Mouse (Mus musculus) MEL (cell line): Measurements from ENCODE around the gene Gm20388. TPM values are rescaled to one million over a fixed set of nuclear protein-coding genes. Genes with fewer than 3 reads are reported as not detected.
A peak's percentile ranks its signal among the peaks of the same experiment; 100 is the strongest.

Experiments
- DNase-seq: peaks from one replicate; pipeline ENCODE4 v3.0.0; 2011; ENCODE audit warnings: low read depth, low spot score
- H3K27ac ChIP-seq: 2 replicates; pipeline ENCODE4 v1.5.1; 2012; ENCODE audit warnings: low read depth, mild to moderate bottlenecking, control low read depth, low read length, moderate library complexity; ENCODE audit not compliant: control insufficient read depth
- H3K27me3 ChIP-seq, 2 experiments: fragments of 150-350 bp in 1 of 2; sonication (generic) in 1 of 2; 2 replicates each; pipeline ENCODE4 v1.6.1; 2012; ENCODE audit warnings: low read length in 2 of 2, mild to moderate bottlenecking in 2 of 2, improper control_type of control experiment in 1 of 2, moderate library complexity in 1 of 2; ENCODE audit not compliant: insufficient read depth in 2 of 2, control insufficient read depth in 1 of 2
- H3K36me3 ChIP-seq, 2 experiments: 2 replicates each; pipeline ENCODE4 v1.6.1; 2012 to 2014; ENCODE audit warnings: low read length in 2 of 2, improper control_type of control experiment in 1 of 2, inconsistent platforms in 1 of 2, mild to moderate bottlenecking in 1 of 2; ENCODE audit not compliant: insufficient read depth in 2 of 2, control insufficient read depth in 1 of 2
- H3K4me1 ChIP-seq, 2 experiments: fragments of 150-350 bp in 1 of 2; sonication (generic) in 1 of 2; 2 replicates each; pipeline ENCODE4 v1.6.1; 2012; ENCODE audit warnings: low read length in 2 of 2, improper control_type of control experiment in 1 of 2, mild to moderate bottlenecking in 1 of 2; ENCODE audit not compliant: insufficient read depth in 2 of 2, control insufficient read depth in 1 of 2
- H3K4me3 ChIP-seq, 2 experiments: fragments of 150-350 bp in 1 of 2; sonication (generic) in 1 of 2; 2 replicates each; pipeline ENCODE4 v1.5.1; 2012; ENCODE audit warnings: low read depth in 2 of 2, low read length in 2 of 2, mild to moderate bottlenecking in 2 of 2, moderate library complexity in 2 of 2, control low read depth in 1 of 2, improper control_type of control experiment in 1 of 2; ENCODE audit not compliant: control insufficient read depth in 1 of 2, insufficient read depth in 1 of 2
- H3K79me2 ChIP-seq: 2 replicates; pipeline ENCODE4 v1.6.1; 2012; ENCODE audit warnings: mild to moderate bottlenecking, low read length, moderate library complexity; ENCODE audit not compliant: control insufficient read depth, poor library complexity, insufficient read depth
- H3K9ac ChIP-seq: 2 replicates; pipeline ENCODE4 v1.6.1; 2012; ENCODE audit warnings: low read depth, mild to moderate bottlenecking, control low read depth, low read length, moderate library complexity; ENCODE audit not compliant: control insufficient read depth, poor library complexity, severe bottlenecking
- H3K9me3 ChIP-seq: fragments of 150-350 bp; sonication (generic); replicated peaks from 2 replicates; pipeline ENCODE4 v1.6.1; 2012; ENCODE audit warnings: mild to moderate bottlenecking, low read length, improper control_type of control experiment, moderate library complexity; ENCODE audit not compliant: insufficient read depth
- BHLHE40 ChIP-seq: IDR thresholded peaks from 2 replicates; pipeline ENCODE4 v1.6.1; 2012; ENCODE audit warnings: low read depth, mild to moderate bottlenecking, inconsistent platforms, low read length, improper control_type of control experiment, borderline replicate concordance
- CHD1 ChIP-seq: IDR thresholded peaks from 2 replicates; pipeline ENCODE4 v1.6.1; 2012; ENCODE audit warnings: low read depth, mild to moderate bottlenecking, inconsistent platforms, low read length, improper control_type of control experiment
- CHD2 ChIP-seq: IDR thresholded peaks from 2 replicates; pipeline ENCODE4 v1.6.1; 2011; ENCODE audit warnings: low read length, improper control_type of control experiment
- CTCF ChIP-seq, 3 experiments: IDR thresholded peaks in 2 of 3; conservative IDR thresholded peaks in 1 of 3; 2 replicates each; pipeline ENCODE4 v1.5.1; 2011 to 2012; ENCODE audit warnings: low read length in 3 of 3, low read depth in 2 of 3, mild to moderate bottlenecking in 2 of 3, improper control_type of control experiment in 1 of 3, inconsistent platforms in 1 of 3, mixed read lengths in 1 of 3, moderate library complexity in 1 of 3; ENCODE audit not compliant: control insufficient read depth in 1 of 3, insufficient read depth in 1 of 3, poor library complexity in 1 of 3, severe bottlenecking in 1 of 3
- ETS1 ChIP-seq: IDR thresholded peaks from 2 replicates; pipeline ENCODE4 v1.6.1; 2012; ENCODE audit warnings: low read depth, mild to moderate bottlenecking, inconsistent platforms, low read length, improper control_type of control experiment, moderate library complexity
- GABPA ChIP-seq: IDR thresholded peaks from 2 replicates; pipeline ENCODE4 v1.6.1; 2012; ENCODE audit warnings: low read depth, mild to moderate bottlenecking, inconsistent platforms, low read length, improper control_type of control experiment, moderate library complexity
- JUND ChIP-seq: IDR thresholded peaks from 2 replicates; pipeline ENCODE4 v1.6.1; 2011; ENCODE audit warnings: low read depth, mild to moderate bottlenecking, improper control_type of control experiment, low read length
- MAFK ChIP-seq: IDR thresholded peaks from 2 replicates; pipeline ENCODE4 v1.6.1; 2011; ENCODE audit warnings: low read depth, mild to moderate bottlenecking, low read length, improper control_type of control experiment, borderline replicate concordance
- MAX ChIP-seq: IDR thresholded peaks from 2 replicates; pipeline ENCODE4 v1.6.1; 2011; ENCODE audit warnings: low read length, improper control_type of control experiment
- MAZ ChIP-seq: IDR thresholded peaks from 2 replicates; pipeline ENCODE4 v1.6.1; 2012; ENCODE audit warnings: low read depth, mild to moderate bottlenecking, inconsistent platforms, low read length, improper control_type of control experiment
- MEF2A ChIP-seq: IDR thresholded peaks from 2 replicates; pipeline ENCODE4 v1.6.1; 2014; ENCODE audit warnings: low read depth, mild to moderate bottlenecking, inconsistent platforms, low read length, improper control_type of control experiment; ENCODE audit not compliant: poor library complexity, insufficient replicate concordance, severe bottlenecking; ENCODE audit errors: extremely low read depth
- MXI1 ChIP-seq: IDR thresholded peaks from 2 replicates; pipeline ENCODE4 v1.6.1; 2011; ENCODE audit warnings: mild to moderate bottlenecking, low read depth, low read length, improper control_type of control experiment
- MYB ChIP-seq: IDR thresholded peaks from 2 replicates; pipeline ENCODE4 v1.6.1; 2011; ENCODE audit warnings: mild to moderate bottlenecking, low read depth, low read length, improper control_type of control experiment
- MYC ChIP-seq: IDR thresholded peaks from 2 replicates; pipeline ENCODE4 v1.6.1; 2011; ENCODE audit warnings: low read depth, mild to moderate bottlenecking, low read length, improper control_type of control experiment, moderate library complexity
- NRF1 ChIP-seq: IDR thresholded peaks from 2 replicates; pipeline ENCODE4 v1.6.1; 2014; ENCODE audit warnings: low read depth, mild to moderate bottlenecking, inconsistent platforms, low read length, improper control_type of control experiment, moderate library complexity; ENCODE audit not compliant: poor library complexity, insufficient read depth, severe bottlenecking
- RAD21 ChIP-seq: IDR thresholded peaks from 2 replicates; pipeline ENCODE4 v1.6.1; 2011; ENCODE audit warnings: mild to moderate bottlenecking, low read depth, low read length, improper control_type of control experiment
- RCOR1 ChIP-seq: IDR thresholded peaks from 2 replicates; pipeline ENCODE4 v1.6.1; 2012; ENCODE audit warnings: low read depth, mild to moderate bottlenecking, inconsistent platforms, low read length, improper control_type of control experiment
- SMC3 ChIP-seq: IDR thresholded peaks from 2 replicates; pipeline ENCODE4 v1.6.1; 2011; ENCODE audit warnings: low read depth, low read length, improper control_type of control experiment
- TAL1 ChIP-seq: IDR thresholded peaks from 2 replicates; pipeline ENCODE4 v1.6.1; 2012; ENCODE audit warnings: mild to moderate bottlenecking, inconsistent platforms, low read length, moderate library complexity, mixed read lengths
- TBP ChIP-seq: IDR thresholded peaks from 2 replicates; pipeline ENCODE4 v1.8.0; 2011; ENCODE audit warnings: low read depth, low read length, improper control_type of control experiment
- TCF12 ChIP-seq: IDR thresholded peaks from 2 replicates; pipeline ENCODE4 v1.6.1; 2014; ENCODE audit warnings: low read depth, mild to moderate bottlenecking, inconsistent platforms, low read length, improper control_type of control experiment, moderate library complexity
- USF1 ChIP-seq: IDR thresholded peaks from 2 replicates; pipeline ENCODE4 v1.6.1; 2014; ENCODE audit warnings: low read depth, mild to moderate bottlenecking, inconsistent platforms, low read length, improper control_type of control experiment, moderate library complexity
- USF2 ChIP-seq, 2 experiments: IDR thresholded peaks; 2 replicates each; pipeline ENCODE4 v1.6.1; 2011 to 2012; ENCODE audit warnings: improper control_type of control experiment in 2 of 2, low read length in 2 of 2, borderline replicate concordance in 1 of 2, inconsistent platforms in 1 of 2, low read depth in 1 of 2, mild to moderate bottlenecking in 1 of 2; ENCODE audit not compliant: insufficient read depth in 1 of 2
- ZC3H11A ChIP-seq: IDR thresholded peaks from 2 replicates; pipeline ENCODE4 v1.6.1; 2012; ENCODE audit warnings: low read depth, mild to moderate bottlenecking, inconsistent platforms, low read length, improper control_type of control experiment
- ZKSCAN1 ChIP-seq: IDR thresholded peaks from 2 replicates; pipeline ENCODE4 v1.6.1; 2012; ENCODE audit warnings: low read depth, mild to moderate bottlenecking, inconsistent platforms, low read length, improper control_type of control experiment, moderate library complexity
- ZMIZ1 ChIP-seq: IDR thresholded peaks from 2 replicates; pipeline ENCODE4 v1.6.1; 2012; ENCODE audit warnings: low read depth, mild to moderate bottlenecking, inconsistent platforms, low read length, improper control_type of control experiment, moderate library complexity
- polyA plus RNA-seq, 2 experiments: library from polyadenylated mRNA; stranded (reverse) in 1 of 2; unstranded in 1 of 2; fragments of >175 nt in 1 of 2; fragments of >200 nt in 1 of 2; gene quantifications; 2 replicates each; pipeline versions ENCODE4 v1.2.1 to v1.2.4; 2012; ENCODE audit warnings: low replicate concordance in 2 of 2, low read depth in 1 of 2; ENCODE audit not compliant: insufficient read length in 2 of 2, insufficient read depth in 1 of 2, missing spikeins in 1 of 2
- total RNA-seq: library from RNA; depleted of rRNA; stranded (reverse); fragments of 300-350 nt; gene quantifications from 2 replicates; pipeline ENCODE4 v1.2.3, GENCODE M21; 2012

Gm20388 gene
- total and polyA plus RNA-seq, 3 experiments, result 11.1 to 17.8 TPM; not detected in 1

DNA sequence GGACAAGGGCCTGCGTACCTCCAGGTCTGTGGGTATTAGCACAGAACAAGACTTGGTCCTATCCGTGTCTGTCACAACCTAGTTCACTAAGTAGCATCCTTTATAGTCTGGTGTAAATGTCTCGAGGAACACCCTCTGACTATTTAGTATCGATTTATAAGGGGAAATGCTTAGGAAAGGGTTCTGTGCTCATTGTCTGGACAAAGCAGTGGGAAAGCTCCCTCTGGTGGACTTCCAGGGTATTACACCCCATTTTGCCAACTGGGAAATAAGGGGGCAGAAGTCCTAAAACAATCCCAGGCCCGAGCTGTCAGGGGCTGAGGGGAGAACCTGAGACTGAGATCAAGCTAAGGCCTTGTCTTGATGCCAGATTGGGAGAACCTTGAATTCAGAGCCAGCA lies 3291.6 kb downstream of the Gm20388 start (continued):
- TF ChIP-seq TAL1, result no peak
- TF ChIP-seq ZC3H11A, result peak; percentile 84
- peak; percentile 78 to 99 (median 92) for TF ChIP-seq CTCF (IDR thresholded peaks at IDR 0.05 in 2 of 3, conservative IDR thresholded peaks at IDR 0.05 in 1 of 3; ENCODE audit: control insufficient read depth in 1 of 3, insufficient read depth in 1 of 3, low read depth in 2 of 3, low read length in 3 of 3, poor library complexity in 1 of 3, severe bottlenecking in 1 of 3)
- TF ChIP-seq MAX, result no peak
- TF ChIP-seq TCF12, result no peak
- no peak for TF ChIP-seq MEF2A
- TF ChIP-seq CHD2, result no peak
- no peak for TF ChIP-seq NRF1
- TF ChIP-seq RAD21, result peak; percentile 89
- no peak for TF ChIP-seq RCOR1
- no peak for TF ChIP-seq MAFK
- TF ChIP-seq USF2 (IDR thresholded peaks at IDR 0.05; ENCODE audit: borderline replicate concordance in 1 of 2, insufficient read depth in 1 of 2, low read depth in 1 of 2, low read length in 2 of 2), result no peak
- TF ChIP-seq SMC3, result peak; percentile 94
- no peak for TF ChIP-seq ZKSCAN1
- no peak for TF ChIP-seq USF1
- TF ChIP-seq, all 39 proteins: peak for 5

DNA sequence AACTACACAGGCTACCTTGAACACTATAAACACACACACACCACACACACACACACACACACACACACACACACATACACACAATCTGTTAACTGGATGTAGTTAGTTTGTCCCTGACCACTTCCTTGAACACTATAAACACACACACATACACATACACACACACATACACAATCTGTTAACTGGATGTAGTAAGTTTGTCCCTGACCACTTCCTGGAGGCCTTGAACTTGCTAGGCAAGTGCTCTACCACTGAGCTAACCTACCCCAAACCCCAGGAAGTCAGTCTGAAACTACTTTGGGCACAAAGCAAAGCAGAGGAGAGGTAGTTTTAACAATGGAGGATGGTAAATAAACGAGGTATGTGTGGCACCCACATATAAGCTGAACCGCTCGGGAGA lies 3292.9 kb downstream of the Gm20388 start:
- no peak for TF ChIP-seq TBP
- TF ChIP-seq GABPA, result no peak
- no peak for TF ChIP-seq NRF1
- no peak for TF ChIP-seq BHLHE40
- no peak for TF ChIP-seq SMC3
- TF ChIP-seq JUND, result no peak
- no peak for TF ChIP-seq CHD1
- no peak for TF ChIP-seq MYB
- no peak for TF ChIP-seq USF1
- TF ChIP-seq RAD21, result no peak
- TF ChIP-seq MYC, result no peak
- no peak for TF ChIP-seq MXI1
- TF ChIP-seq RCOR1, result no peak
- no peak for TF ChIP-seq ZMIZ1
- no peak for TF ChIP-seq USF2 (IDR thresholded peaks at IDR 0.05; ENCODE audit: borderline replicate concordance in 1 of 2, insufficient read depth in 1 of 2, low read depth in 1 of 2, low read length in 2 of 2)
- TF ChIP-seq ETS1, result no peak
- TF ChIP-seq MAZ, result no peak
- H3K36me3 ChIP-seq, result no peaks in the 10 kb centered on the region
- H3K4me3 ChIP-seq, result no peak overlapping the region
- no peaks in the 10 kb centered on the region for H3K9me3 ChIP-seq
- H3K79me2 ChIP-seq, result no peaks in the 10 kb centered on the region
- no peaks in the 10 kb centered on the region for H3K27me3 ChIP-seq
- H3K27ac ChIP-seq, result no peak overlapping the region
- DNase-seq, result peak; percentile 12
- H3K9ac ChIP-seq, result no peak overlapping the region
- H3K4me1 ChIP-seq, result no peaks in the 10 kb centered on the region
